Mouse (Mus musculus) cortical plate, adult 2 months (tissue): ENCODE results near the gene Crocc2.

Experiments used
- CTCF ChIP-seq: fragments of 200-500 bp; IDR thresholded peaks from 2 replicates; pipeline ENCODE4 v1.5.1; 2011; ENCODE audit warnings: mild to moderate bottlenecking, control low read depth, low read length; ENCODE audit not compliant: insufficient read depth; ENCODE audit errors: extremely low read depth
- POLR2A ChIP-seq: fragments of 200-500 bp; IDR thresholded peaks from 2 replicates; pipeline ENCODE4 v1.6.1; 2011; ENCODE audit warnings: mild to moderate bottlenecking, low read length, control low read depth; ENCODE audit not compliant: insufficient read depth; ENCODE audit errors: extremely low read depth

- TF ChIP-seq POLR2A (no peak), CTCF (no peak)
Observed at GRCm38 (mm10) chr1:93227976-93228365, 59.4 kb downstream of the Crocc2 start.
